Mouse (Mus musculus) bone marrow, adult 2 months (tissue): ENCODE results near the gene Clstn2.

Experiments used
- CTCF ChIP-seq: fragments of 200-500 bp; IDR thresholded peaks from 2 replicates; pipeline ENCODE4 v1.5.1; 2011; ENCODE audit warnings: low read length, control low read depth; ENCODE audit not compliant: control insufficient read depth, insufficient read depth
- POLR2A ChIP-seq: fragments of 200-500 bp; IDR thresholded peaks from 2 replicates; pipeline ENCODE4 v1.6.1; 2011; ENCODE audit warnings: low read depth, mild to moderate bottlenecking, control low read depth, low read length, borderline replicate concordance; ENCODE audit not compliant: control insufficient read depth

DNA sequence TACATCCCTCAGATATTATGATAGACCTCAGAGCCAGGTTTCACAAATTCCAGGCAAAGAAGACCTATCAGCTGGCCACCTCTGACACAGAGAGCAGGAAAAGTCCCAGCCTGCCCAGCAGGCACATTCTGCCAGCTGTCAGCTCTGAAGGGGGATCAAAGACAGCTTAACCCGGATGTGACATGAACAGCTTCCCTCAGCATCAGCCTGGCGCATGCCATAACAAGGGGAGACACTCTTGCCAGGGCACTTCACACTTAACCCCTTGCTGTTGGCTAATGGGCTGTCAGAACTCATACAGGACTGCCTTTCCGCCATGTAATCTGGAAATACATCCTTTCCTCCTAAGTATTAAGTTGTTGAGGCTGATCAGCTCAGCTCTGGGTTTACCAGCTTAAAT is 403.8 kb downstream of the Clstn2 start:
- no peak for TF ChIP-seq CTCF
- no peak for TF ChIP-seq POLR2A
